Mouse (Mus musculus) mouse trophoblast stem cell (cell line): ENCODE results near the gene Tnfrsf11a.
"Not testable (repeated sequence)": the region's sequence is repeated elsewhere in the genome, so short reads cannot be mapped to it uniquely, and the experiment has no call there.

Experiments
- in situ Hi-C, 2 experiments: fragments of 300-500 bp; cut with MseI, MboI; formaldehyde crosslinking; loops; 2 replicates in 1 of 2; 3 replicates in 1 of 2; pipeline ENCODE4 v1.15.1; 2025

The Tnfrsf11a gene

GRCm38 (mm10) chr1:105785146-105785545 lies 4.6 kb downstream of the Tnfrsf11a start:
- in situ Hi-C loops, result no loop called here

GRCm38 (mm10) chr1:105786731-105787357 lies 6.3 kb downstream of the Tnfrsf11a start:
- in situ Hi-C loops, result no loop called here

- in situ Hi-C loops, result no loop called here
Observed at GRCm38 (mm10) chr1:105790103-105790502, 9.6 kb downstream of the Tnfrsf11a start.

- in situ Hi-C loops, result no loop called here
Observed at GRCm38 (mm10) chr1:105794670-105795069, 14.2 kb downstream of the Tnfrsf11a start.

- in situ Hi-C loops, result no loop called here
Observed at GRCm38 (mm10) chr1:105795705-105796104, 15.2 kb downstream of the Tnfrsf11a start.

GRCm38 (mm10) chr1:105800570-105800969 lies 20.1 kb downstream of the Tnfrsf11a start:
- in situ Hi-C loops, result no loop called here

GRCm38 (mm10) chr1:105801252-105801651 lies 20.7 kb downstream of the Tnfrsf11a start:
- in situ Hi-C loops, result no loop called here

- in situ Hi-C loops, result no loop called here
Observed at GRCm38 (mm10) chr1:105802941-105803340, 22.4 kb downstream of the Tnfrsf11a start.

GRCm38 (mm10) chr1:105804285-105804684 lies 23.8 kb downstream of the Tnfrsf11a start:
- in situ Hi-C loops, result no loop called here

- in situ Hi-C loops, result no loop called here
Observed at GRCm38 (mm10) chr1:105805565-105805964, 25.0 kb downstream of the Tnfrsf11a start.

- in situ Hi-C loops, result no loop called here
Observed at GRCm38 (mm10) chr1:105807028-105807722, 26.7 kb downstream of the Tnfrsf11a start.

GRCm38 (mm10) chr1:105812027-105812426 lies 31.5 kb downstream of the Tnfrsf11a start:
- in situ Hi-C loops, result not testable (repeated sequence)

GRCm38 (mm10) chr1:105812960-105813708 lies 32.6 kb downstream of the Tnfrsf11a start:
- in situ Hi-C loops, result no loop called here

GRCm38 (mm10) chr1:105813709-105814061 lies 33.2 kb downstream of the Tnfrsf11a start:
- in situ Hi-C loops, result no loop called here

GRCm38 (mm10) chr1:105814402-105815270 lies 34.1 kb downstream of the Tnfrsf11a start:
- in situ Hi-C loops, result no loop called here

- in situ Hi-C loops, result no loop called here
Observed at GRCm38 (mm10) chr1:105815310-105815709, 34.8 kb downstream of the Tnfrsf11a start.

GRCm38 (mm10) chr1:105815736-105816135 lies 35.2 kb downstream of the Tnfrsf11a start:
- in situ Hi-C loops, result no loop called here

GRCm38 (mm10) chr1:105819031-105819430 lies 38.5 kb downstream of the Tnfrsf11a start:
- in situ Hi-C loops, result no loop called here

- in situ Hi-C loops, result no loop called here
Observed at GRCm38 (mm10) chr1:105819740-105820139, 39.2 kb downstream of the Tnfrsf11a start.

GRCm38 (mm10) chr1:105824356-105824755 lies 43.8 kb downstream of the Tnfrsf11a start:
- in situ Hi-C loops, result no loop called here

GRCm38 (mm10) chr1:105824980-105825379 lies 44.5 kb downstream of the Tnfrsf11a start:
- in situ Hi-C loops, result no loop called here

- in situ Hi-C loops, result no loop called here
Observed at GRCm38 (mm10) chr1:105827374-105827773, 46.9 kb downstream of the Tnfrsf11a start.
